Mouse (Mus musculus): ENCODE data around the gene Slc2a2. TPM values are rescaled to one million over a fixed set of nuclear protein-coding genes. Genes with fewer than 3 reads are reported as not detected.
A peak's percentile ranks its signal among the peaks of the same experiment; 100 is the strongest.

Slc2a2 gene
- 0.06 and 0.19 TPM in 2 replicates for polyA plus RNA-seq (2012; rRNA removed)

DNA sequence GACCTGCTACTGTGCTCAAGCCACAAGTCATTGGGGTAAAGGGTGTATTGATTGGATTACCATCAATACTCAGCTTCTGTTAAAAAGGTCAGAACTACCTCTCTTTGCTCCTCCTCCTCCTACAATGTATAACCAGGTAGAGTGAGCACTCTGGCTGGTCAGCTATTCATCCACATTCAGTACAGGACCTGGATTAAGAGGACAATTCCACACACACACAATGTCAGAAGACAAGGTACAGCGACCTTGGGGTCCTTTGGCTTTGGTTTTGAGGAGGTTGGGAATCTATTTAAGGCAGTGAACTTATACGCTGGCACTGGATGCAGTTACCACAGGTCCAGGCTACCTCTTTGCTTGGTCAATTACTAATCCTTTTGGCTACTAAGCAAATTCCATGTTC, at the start of gene Slc2a2:
Gene Slc2a2, plus strand, starts transcription at position 107 of the 400 bp plus-strand sequence.
- DNase-seq (ENCODE audit: extremely low spot score in 1 of 2, low spot score in 1 of 2) = no peak

DNA sequence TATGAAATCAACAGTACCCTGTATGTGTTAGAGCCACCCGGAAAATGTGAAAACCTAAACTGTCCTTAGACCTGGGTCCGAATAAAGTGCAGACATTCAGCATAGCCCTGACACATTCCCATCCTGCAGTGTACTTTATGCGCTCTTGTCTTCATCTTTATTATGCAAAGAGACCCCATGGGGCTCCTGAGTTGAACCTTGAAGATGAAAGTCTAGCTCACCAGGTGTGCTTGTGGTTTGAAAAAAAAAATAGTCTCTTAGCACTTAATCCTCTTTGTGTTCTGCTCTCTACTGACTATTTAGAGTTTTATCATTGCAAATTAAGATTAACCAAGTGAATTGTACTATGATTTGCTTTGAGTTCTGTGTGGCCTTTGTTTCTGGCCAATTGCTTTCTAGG, 45.1 kb upstream of the Slc2a2 start:
- no peak for DNase-seq (ENCODE audit: extremely low spot score in 1 of 2, low spot score in 1 of 2)

DNA sequence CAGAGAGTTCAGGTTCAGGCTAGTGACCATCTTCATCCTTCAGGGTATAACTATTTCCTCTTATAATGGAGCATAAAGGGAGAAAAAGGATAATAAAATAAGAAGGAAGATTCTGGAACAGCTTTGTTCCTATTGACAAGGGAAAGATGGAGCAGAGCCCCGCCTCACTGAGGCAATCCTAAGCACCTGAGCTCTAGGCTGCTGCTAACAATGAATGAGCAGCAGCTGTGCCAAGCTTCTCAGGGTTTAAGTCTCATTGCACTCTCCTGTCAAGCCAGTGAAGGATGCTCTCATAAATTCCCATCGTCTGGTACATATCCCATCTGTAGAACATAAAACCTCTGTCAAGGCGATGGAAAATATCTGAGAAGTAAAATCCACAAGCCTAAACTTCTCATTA, 44.7 kb upstream of the Slc2a2 start:
- DNase-seq (ENCODE audit: extremely low spot score in 1 of 2, low spot score in 1 of 2) = no peak

DNA sequence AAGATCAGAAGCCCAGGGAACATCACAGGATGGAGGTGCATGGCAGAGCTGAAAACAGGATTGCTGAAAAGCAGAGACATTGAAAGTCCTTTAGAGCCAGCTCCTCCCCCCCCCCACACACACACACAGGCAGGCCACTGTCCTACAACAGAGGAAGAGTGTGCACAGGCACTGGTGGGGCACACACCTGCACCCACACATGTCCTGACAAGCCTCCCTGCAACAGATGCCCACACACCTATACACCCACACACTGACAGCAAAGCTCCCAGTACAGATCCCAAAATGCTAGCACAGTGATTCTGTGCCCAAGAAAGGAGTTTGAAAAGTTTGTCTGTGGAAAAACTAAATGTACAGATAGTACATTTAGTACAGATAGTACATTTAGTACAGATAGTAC, 43.0 kb upstream of the Slc2a2 start:
- peak in 1 of 2 experiments; percentile 39 for DNase-seq (ENCODE audit: extremely low spot score in 1 of 2, low spot score in 1 of 2)

DNA sequence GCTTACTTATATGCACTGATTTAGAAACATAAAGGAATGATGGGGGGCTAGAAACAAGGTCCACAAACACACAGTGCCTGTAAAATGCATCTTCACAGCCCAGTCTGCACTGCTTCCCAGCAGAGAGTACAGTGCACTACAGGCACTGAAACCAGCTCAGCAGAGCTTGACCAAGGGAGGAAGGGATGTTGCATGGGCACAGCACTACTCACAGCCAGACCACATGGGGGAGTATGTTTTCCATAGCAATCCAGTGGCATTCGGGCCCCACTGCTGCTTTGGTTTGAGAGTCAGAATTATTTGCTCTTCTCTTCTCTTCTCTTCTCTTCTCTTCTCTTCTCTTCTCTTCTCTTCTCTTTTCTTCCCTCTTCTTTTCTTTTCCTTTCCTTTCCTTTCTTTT, 39.4 kb upstream of the Slc2a2 start:
- DNase-seq (ENCODE audit: extremely low spot score in 1 of 2, low spot score in 1 of 2) = no peak

DNA sequence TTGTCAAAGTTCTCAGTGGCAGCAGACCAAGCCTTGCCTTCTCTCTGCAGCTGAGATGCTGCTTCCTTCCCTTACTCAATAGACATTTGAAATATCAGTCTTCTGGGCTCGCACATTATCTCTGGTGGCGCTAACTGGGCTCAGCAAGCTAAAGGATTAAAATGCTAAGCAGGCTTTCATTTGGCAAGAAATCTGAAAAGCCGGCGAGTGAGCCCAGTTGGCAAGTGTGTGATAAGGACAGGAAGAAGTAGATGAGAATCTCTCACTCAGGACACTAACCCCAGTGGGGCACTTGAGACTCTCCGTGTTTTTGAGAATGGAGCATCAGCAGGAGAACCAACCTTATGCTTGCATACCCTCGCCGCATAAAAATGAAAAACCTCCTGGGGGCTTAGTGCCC, 16.9 kb upstream of the Slc2a2 start:
- DNase-seq (ENCODE audit: extremely low spot score in 1 of 2, low spot score in 1 of 2) = no peak

DNA sequence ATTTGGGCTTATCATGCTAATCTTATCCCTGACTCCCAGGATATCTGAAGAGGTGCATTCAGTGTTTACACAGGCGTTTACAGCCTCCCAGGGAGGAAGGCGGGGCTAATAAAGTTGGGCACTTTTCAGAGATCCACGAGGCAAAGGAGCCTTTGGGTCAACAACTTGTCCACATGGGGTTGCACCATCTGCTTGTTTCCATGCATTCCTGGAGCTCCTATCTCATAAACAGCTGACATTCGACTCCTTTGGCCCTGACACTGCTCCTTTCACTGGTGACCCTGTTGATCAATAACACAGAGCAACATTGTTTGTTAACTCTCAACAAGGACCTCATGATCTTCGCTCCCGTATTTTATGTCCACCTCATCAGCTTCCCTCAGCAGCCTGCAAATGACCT, 15.8 kb upstream of the Slc2a2 start:
- no peak for DNase-seq (ENCODE audit: extremely low spot score in 1 of 2, low spot score in 1 of 2)

DNA sequence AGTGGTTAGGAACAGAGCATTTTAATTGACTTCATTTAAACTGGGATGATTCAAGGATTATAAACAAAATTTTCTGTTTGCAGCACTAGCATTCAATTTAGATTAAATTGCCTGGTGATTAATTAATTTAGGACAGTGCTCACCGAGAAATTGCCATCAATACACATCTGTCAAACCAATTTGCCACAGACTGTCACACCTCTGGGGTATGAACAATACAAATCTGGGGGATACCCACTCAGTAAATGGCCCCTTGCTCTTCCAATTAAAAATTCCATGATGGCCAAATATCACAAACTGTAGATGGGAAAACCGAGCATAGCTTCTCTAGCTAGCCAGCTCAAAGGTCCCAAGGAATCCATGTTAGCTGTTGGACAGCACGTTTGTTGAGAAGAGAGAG, 15.3 kb upstream of the Slc2a2 start:
- DNase-seq (ENCODE audit: extremely low spot score in 1 of 2, low spot score in 1 of 2) = no peak

DNA sequence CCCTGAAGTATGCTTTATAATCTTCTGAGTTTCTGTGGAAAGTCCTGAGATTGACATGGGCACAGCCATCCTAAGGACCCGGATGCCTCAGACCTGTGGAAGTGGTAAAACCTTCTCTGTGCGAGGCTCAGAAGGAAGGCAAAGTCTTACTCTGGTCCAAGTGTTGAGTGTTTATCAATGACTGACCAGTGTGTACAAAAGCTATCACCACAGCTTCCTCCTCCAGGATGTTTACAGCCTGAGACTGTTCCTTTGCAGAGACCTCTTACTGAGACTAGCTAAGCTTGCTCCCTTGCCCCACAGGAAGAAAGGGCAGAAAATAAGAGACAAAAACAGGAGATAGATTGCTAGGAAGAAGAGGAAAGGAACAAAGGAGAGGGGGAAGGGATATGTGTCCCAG, 12.2 kb upstream of the Slc2a2 start:
- DNase-seq (ENCODE audit: extremely low spot score in 1 of 2, low spot score in 1 of 2) = no peak

DNA sequence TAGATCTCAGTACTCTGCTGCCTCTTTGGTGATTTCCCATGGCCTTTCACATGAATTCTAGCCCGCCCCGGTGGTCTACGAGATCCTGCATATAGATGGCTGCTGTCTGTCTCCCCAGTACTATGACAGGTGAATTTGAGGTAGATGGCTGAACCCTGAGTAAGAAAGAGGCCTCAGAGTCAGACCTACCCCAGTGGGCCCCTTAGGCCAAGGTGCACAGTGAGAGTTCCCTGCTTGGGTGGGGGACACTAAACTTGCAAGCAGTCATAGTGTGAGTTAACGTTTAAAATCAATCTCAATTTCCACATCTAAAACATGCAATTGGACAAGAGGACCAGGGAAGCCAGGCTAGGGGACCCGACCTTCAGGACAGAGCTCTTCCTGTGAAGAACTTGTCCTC, 2.9 kb upstream of the Slc2a2 start:
- DNase-seq (ENCODE audit: extremely low spot score in 1 of 2, low spot score in 1 of 2) = no peak

DNA sequence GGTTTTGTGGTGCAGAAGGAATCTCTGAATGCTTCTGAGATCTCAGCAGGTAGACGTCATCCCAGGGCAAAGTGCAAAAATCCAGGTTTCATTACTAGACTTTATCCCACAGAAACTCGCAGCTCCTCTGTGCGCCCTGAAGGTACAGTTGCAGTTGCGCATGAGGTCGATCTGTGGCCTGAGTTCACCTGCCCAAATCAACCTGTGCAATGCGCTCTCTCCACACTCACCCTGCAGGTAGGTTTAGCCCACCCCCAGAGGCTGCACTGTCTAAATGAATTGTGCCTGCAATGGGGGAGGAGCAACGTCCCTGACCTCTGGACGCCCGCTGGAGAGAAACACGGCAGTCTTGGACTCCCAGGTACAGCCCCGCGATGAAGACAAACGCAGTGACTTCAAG, 2.1 kb upstream of the Slc2a2 start:
- no peak for DNase-seq (ENCODE audit: extremely low spot score in 1 of 2, low spot score in 1 of 2)

DNA sequence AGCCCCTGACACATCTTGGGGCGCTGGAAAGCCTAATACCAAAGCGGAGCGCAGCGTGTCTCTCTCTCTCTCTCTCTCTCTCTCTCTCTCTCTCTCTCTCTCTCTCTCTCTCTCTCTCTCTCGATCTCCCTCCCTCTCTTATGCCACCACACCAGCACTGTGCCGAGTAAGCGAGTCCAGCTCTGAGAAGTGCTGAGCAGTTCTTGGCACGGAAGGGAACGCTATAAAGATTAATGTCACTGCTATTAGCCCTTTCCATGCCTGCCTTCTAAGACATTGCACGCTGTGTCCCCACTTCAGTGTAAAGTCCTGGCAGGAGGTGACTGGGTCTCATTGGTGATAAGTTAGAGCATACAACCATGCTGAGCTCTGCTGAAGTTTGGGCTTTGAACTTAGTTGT, 1.5 kb upstream of the Slc2a2 start:
- DNase-seq (ENCODE audit: extremely low spot score in 1 of 2, low spot score in 1 of 2) = no peak

DNA sequence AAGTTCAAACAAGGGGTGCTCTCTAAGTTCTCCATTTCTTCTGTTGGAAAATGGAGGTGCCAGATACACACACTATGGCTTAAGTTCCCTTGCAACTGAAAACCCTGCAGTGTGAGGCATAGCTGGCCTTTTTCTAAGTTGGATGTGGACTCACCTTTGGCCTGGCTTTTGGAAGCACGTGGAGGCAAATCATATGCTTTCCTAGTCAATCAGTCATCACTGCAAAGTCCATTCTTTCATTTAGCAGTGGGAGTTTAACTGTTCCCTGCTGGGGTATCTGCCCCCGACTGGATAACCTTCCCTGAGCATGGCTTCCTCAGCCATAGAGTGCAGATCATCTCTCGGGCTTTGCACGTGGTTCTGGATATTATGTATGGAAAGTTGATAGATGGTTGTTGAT, 1.9 kb downstream of the Slc2a2 start:
- no peak for DNase-seq (ENCODE audit: extremely low spot score in 1 of 2, low spot score in 1 of 2)

DNA sequence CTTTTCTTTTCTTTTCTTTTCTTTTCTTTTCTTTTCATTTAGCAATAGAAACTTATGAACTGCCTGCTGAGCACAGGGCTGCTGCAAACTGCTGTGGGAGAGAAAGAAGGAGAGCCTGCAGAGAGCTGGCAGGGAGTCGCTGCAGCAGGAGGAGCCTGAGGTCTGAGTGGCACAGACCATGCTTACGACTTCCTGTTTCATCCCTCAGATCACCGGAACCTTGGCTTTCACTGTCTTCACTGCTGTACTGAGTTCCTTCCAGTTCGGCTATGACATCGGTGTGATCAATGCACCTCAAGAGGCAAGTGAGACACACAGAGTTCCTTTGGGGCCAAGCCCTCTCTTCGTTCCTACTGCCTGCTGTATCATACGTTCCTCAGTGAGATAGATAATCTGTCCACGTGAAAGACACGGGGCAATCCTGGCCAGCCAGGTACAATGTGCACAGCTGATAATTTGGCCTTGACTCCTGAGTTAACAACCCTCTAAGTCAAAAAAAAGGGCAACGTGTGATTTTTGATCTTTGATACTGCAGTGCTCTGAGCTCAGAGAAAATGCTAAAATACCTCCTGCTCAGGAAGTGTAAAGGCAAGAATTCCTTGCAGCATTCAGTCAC, 7.9 kb downstream of the Slc2a2 start:
- DNase-seq (ENCODE audit: extremely low spot score in 1 of 2, low spot score in 1 of 2) = no peak

DNA sequence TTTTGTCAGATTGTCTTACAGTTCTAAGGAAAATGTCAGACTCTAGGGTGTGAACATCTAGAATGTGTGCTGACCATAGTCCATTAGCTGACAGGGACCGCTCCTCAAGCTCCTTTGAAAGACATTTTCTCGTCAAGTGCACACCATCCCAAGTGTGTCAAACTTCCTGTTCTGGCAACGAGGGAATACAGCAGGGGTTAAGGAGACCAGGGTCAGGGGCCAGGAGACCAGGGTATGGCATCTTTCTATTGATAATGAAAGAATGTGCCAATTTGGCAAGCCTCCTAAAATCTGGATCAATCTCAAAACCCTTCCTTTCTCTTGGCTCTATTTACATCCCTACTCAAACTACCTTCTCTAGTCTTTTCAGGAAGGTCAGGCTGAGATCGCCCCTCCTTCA, 9.0 kb downstream of the Slc2a2 start:
- no peak for DNase-seq (ENCODE audit: extremely low spot score in 1 of 2, low spot score in 1 of 2)

DNA sequence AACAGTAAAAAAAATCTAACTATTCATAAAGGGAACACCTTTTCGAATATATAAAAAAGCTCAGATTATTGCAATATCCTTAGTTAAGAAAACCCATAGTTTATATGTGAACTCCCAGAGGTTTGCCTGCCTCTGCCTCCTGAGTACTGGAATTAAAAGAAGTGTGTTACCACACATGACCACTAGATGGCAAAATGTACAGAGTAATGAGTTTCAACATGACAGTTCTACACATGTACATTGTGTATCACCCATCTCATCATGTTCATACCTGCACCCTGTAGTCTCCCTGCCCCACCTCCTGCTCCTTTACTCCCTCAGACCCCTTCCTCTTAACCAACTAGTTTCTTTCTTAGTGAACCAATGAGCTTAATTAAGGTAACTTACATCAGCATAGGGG, 12.0 kb downstream of the Slc2a2 start:
- DNase-seq (ENCODE audit: extremely low spot score in 1 of 2, low spot score in 1 of 2) = peak in 1 of 2 experiments; percentile 17

DNA sequence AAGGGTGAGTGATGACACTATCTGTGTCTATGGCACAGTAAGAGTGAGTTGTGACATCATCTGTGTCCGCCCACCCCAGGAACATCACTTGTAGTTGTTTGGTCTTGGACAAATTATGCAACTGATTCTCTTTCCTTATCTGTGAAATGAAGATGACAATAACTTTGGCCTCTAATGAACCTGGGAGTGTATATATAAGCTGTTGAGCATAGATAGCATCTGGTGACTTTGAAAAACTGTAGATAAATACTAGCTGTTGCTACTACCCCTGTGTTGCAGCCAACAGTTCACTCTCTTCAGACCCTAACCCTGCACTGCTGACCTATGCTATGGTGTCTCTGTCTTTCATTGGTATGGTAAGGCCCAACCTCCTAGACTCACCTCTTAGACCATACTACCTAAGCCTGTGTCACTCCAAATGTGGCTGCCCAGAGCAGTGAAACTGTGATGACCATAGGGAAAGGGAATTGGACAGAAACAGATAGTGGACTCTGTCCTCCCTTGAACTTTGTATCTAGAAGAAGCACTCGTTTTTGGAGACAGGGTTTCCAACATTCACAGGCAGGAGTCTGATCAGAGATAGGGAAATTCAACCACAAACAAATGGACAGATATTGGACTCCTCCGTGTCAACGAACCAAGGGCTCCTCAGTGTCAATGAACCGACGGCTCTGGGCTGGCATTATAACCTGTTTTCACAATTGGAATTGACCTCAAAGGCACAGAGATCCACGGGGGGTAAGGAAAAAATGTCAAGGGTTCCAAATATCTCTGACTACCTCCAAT, 16.4 kb downstream of the Slc2a2 start:
- DNase-seq (ENCODE audit: extremely low spot score in 1 of 2, low spot score in 1 of 2) = no peak

DNA sequence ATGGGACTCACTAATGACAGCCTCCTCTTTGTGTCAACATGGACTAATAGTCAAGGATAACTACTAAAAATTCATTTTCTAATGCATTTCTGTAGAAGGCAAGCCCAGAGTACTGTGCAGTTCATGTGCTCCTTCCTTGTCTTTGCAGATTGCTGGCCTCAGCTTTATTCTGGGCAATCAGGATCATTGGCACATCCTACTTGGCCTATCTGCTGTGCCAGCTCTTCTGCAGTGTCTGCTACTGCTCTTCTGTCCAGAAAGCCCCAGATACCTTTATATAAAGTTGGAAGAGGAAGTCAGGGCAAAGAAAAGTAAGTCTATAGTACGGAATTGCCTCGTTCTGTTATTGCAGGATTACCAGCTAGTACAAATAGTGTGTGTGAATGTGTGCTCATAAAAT, 20.8 kb downstream of the Slc2a2 start:
- DNase-seq (ENCODE audit: extremely low spot score in 1 of 2, low spot score in 1 of 2) = no peak

DNA sequence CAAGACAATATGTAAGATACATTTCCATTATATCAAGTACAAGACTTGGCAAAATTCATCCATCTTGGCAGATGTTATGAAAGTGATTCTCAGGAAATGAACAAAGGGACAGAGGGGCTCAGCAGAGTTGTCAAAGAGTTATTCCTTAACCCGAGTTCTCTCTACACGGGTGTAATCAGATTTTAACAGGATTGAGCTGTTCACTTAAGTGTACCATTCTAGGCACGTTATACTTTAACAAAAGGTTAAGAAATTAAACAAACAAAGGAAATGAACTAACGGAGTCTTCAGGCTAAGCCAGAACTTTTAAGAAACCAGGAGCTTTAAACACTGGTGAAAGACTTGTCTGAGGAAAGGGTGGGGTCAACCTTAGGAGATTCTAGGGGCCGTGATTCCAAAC, 23.5 kb downstream of the Slc2a2 start:
- DNase-seq (ENCODE audit: extremely low spot score in 1 of 2, low spot score in 1 of 2) = no peak

DNA sequence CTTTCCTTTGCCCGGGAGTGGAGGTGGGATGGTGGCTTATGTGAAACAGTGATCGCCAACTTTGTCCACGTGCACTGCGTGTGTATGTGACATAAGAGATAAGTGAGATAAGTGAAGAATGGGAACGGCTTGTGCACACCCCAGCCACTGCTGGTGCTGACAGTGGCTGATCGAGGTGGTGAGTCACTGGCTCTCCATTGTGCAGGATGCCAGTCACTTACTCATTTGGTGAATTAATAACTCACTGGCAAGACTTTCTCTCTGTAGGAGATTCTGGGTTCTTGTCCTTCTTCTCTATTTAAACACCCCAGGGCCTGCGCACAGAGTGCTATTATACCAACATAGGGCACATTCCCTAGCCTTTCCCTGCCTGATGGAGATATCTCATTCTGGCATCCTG, 24.1 kb downstream of the Slc2a2 start:
- DNase-seq (ENCODE audit: extremely low spot score in 1 of 2, low spot score in 1 of 2) = peak in 1 of 2 experiments; percentile 10

DNA sequence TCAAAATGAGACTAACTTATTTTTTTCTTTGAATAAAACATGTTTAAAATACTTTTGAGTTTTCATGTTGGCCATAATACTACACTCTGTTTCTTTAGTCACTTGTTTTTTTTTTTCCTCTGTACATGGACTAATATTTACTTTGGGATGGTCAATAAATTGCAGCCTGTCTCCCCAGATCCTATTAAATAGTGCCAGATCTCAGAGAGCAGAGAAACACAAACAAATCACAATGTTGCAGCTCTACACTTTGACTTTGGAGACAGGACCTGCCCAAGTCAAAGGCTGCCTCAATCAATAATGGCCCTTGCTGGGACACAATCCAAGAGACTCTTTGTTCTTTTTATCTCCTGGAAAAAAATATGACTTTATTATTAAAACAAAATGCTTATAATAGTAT, 24.8 kb downstream of the Slc2a2 start:
- DNase-seq (ENCODE audit: extremely low spot score in 1 of 2, low spot score in 1 of 2) = no peak

DNA sequence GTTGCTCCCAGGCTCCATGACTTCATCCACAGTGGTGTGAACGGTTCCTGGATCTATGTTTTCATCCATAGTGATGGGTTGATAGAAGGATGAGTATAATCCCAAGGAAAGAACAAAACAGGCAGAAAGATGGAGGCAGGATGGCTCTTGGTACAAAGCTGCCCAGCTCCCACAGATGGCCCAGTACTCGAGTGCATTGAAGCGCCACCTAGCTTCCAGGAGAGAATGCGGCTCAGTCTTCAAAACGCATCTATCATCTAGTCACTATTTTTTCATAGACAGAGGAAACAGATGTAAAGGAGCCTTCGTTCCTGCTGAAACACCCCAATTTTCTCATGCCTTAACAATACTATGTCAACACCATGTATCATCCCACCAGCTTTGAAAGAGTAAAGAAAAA, 25.8 kb downstream of the Slc2a2 start:
- DNase-seq (ENCODE audit: extremely low spot score in 1 of 2, low spot score in 1 of 2) = no peak

Data from frontal cortex, adult 2 months (tissue).